Mouse (Mus musculus) CD4-positive, CD25-positive, alpha-beta regulatory T cell (primary cell): Measurements from ENCODE around the gene Vmn2r4. TPM values are rescaled to one million over a fixed set of nuclear protein-coding genes. Genes with fewer than 3 reads are reported as not detected.

ENCODE experiments used
- polyA plus RNA-seq: library from polyadenylated mRNA; unstranded; fragments of 100-300 nt; shearing (Covaris generic); gene quantifications from one replicate; pipeline ENCODE4 v1.2.1, GENCODE M21; 2017

Gene Vmn2r4
- polyA plus RNA-seq, result 0.06 TPM

DNA sequence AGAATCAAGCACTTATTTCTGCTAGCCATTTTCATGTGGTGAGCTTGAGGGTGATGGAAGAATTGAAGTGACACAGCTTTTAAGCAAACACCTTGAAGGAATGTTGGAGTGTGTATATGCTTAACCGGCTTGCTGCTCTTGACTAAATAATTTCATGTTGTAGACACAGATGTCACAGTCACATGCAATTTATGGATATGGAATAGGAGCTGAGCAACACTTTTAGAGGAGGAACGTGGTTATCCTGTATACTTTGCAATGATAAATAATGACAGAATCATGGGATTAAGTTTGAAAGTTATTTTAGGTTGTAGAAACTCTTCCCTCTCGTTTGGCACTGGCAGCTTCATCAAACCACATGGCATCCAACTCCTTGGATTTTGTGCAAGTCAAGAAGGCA is at the start of gene Vmn2r4:
Gene Vmn2r4, minus strand, starts transcription at position 101 of the 400 bp plus-strand sequence.

Other genes with a start within 250 kb of the Vmn2r4 start
- gene Vmn2r3, start 125.7 kb downstream of the Vmn2r4 start, polyA plus RNA-seq, result 0.05 TPM
- gene Vmn2r5, start 94.5 kb upstream of the Vmn2r4 start, polyA plus RNA-seq, result not detected
- 0.01 TPM for gene Vmn2r6, start 150.5 kb upstream of the Vmn2r4 start, polyA plus RNA-seq